Mouse (Mus musculus) macrophage (primary cell): ENCODE data around the gene Inka2. TPM values are rescaled to one million over a fixed set of nuclear protein-coding genes. Genes with fewer than 3 reads are reported as not detected.
"Not testable (repeated sequence)": the region's sequence is repeated elsewhere in the genome, so short reads cannot be mapped to it uniquely, and the experiment has no call there.

Source experiments
- H3K27ac ChIP-seq: fragments of 350-480 bp; formaldehyde crosslinking; 2 replicates; pipeline ENCODE4 v1.9.0; 2021
- H3K36me3 ChIP-seq: fragments of 350-480 bp; formaldehyde crosslinking; 2 replicates; pipeline ENCODE4 v1.9.0; 2021; ENCODE audit errors: inconsistent target
- H3K4me3 ChIP-seq: fragments of 350-480 bp; formaldehyde crosslinking; 2 replicates; pipeline ENCODE4 v1.9.0; 2021; ENCODE audit errors: inconsistent target
- H3K79me2 ChIP-seq: fragments of 350-480 bp; formaldehyde crosslinking; 2 replicates; pipeline ENCODE4 v1.9.0; 2021; ENCODE audit errors: inconsistent target
- WGBS: methylation state at CpG from one replicate; pipeline ENCODE4 v1.1.7; 2026; ENCODE audit warnings: inconsistent platforms; ENCODE audit not compliant: missing documents; 5-methylcytosine and 5-hydroxymethylcytosine counted together
- polyA plus RNA-seq: library from polyadenylated mRNA; stranded (reverse); fragments of 250-400 nt; gene quantifications from 3 replicates; pipeline ENCODE4 v1.2.4, GENCODE M21; 2018; ENCODE audit warnings: inconsistent platforms

Inka2 gene
- polyA plus RNA-seq, 1 experiment from 2014 or later: 2.3 TPM

DNA sequence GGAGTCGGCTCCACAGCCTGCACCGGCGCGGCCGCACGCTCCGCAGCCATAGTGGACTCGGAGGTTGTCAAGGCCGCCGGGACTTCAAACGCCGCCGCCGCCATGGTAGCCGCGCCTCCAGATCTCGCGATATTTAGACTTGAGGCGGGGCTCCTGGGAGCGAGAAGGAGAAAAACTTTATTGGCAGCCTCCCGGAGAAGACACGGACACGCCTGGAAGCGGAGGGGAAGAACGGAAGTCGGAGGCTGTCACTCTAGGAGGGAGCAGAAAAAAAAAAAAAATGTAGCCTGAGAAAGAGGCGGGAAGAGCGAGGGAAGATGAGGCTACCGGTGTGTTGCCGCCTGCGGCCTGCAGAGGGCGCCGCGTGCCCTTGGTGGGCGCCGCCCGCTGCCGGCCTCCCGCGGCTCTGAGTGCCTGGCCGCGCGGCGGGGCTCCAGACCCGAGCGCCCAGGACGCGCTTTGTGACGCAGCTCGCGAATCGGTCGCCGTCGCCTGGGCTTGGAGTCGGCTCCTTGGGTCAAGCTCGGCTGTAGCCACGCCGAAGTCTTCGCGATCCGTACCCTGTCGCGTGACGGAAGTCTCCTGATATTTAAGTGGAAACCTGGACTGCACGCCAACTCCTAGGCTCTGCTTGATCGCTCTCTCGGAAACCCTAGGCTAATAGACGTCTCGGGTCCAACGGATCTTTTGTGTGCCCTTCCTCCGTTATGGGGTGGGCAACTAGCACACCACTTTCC lies 16.9 kb upstream of the Inka2 start, which contains the start of gene Ddx20:
TSS of gene Ddx20 (minus strand) at position 251 of the 737 bp plus-strand sequence.
- peaks cover 19% of the 10 kb centered on the region for H3K79me2 ChIP-seq
- H3K27ac ChIP-seq: peak within 1 kb of the TSS; percentile 69
- H3K4me3 ChIP-seq: peak within 1 kb of the TSS; percentile 59
- 1% methylated on average over 72 of the region's 72 CpGs for WGBS
- 0 out of 2 replicates have a peak, but pooled peaks cover 2% of the 10 kb centered on the region for H3K36me3 ChIP-seq

- no peak overlapping the region for H3K4me3 ChIP-seq
- WGBS: 0% methylated on average over 2 of the region's 2 CpGs
- peaks cover 19% of the 10 kb centered on the region for H3K79me2 ChIP-seq
- peak overlapping the region; percentile 69 for H3K27ac ChIP-seq
- H3K36me3 ChIP-seq: no peaks in the 10 kb centered on the region
These were observed 15.9 kb upstream of the Inka2 start for GRCm38 (mm10) chr3:105688536-105688935.

DNA sequence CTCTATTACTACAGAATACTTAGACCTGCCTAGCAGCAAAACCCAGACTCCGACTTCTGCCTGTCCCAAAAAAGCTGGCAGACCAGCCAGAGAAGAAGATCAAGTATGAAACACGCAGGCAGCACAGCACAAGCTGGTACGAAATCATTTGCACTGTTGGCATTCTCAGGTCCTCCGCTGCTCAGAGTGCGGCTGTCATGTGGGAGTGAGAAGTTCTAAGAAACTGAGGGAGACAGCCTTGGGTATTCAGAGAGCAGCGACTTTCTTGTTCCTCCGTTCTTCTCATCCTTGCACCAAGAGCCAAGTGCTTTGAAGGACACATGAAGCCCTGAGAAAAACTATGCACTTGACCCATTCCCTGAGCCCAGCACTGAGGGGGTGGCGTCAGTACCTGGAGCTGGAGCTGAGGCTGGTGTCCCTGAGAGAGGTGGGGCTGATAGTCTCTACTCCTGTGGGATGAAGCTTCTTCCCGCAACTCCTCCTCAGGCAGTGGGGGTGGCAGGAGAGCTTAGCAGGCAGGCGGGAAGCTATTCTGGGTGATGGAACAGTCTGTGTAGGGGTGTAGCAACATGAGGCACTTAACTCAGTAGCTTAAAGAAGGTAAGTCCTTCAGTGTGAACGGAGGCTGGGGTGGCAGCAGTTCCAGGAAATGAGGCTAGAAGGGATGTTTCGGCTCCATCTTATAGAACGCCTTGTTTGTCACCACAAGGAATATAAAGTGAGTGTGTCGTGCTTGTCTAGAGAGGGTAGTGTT lies 10.9 kb upstream of the Inka2 start:
- 90% methylated on average over 14 of the region's 14 CpGs for WGBS
- H3K36me3 ChIP-seq: no peaks in the 10 kb centered on the region
- no peaks in the 10 kb centered on the region for H3K79me2 ChIP-seq
- no peak overlapping the region for H3K4me3 ChIP-seq
- no peak overlapping the region for H3K27ac ChIP-seq

DNA sequence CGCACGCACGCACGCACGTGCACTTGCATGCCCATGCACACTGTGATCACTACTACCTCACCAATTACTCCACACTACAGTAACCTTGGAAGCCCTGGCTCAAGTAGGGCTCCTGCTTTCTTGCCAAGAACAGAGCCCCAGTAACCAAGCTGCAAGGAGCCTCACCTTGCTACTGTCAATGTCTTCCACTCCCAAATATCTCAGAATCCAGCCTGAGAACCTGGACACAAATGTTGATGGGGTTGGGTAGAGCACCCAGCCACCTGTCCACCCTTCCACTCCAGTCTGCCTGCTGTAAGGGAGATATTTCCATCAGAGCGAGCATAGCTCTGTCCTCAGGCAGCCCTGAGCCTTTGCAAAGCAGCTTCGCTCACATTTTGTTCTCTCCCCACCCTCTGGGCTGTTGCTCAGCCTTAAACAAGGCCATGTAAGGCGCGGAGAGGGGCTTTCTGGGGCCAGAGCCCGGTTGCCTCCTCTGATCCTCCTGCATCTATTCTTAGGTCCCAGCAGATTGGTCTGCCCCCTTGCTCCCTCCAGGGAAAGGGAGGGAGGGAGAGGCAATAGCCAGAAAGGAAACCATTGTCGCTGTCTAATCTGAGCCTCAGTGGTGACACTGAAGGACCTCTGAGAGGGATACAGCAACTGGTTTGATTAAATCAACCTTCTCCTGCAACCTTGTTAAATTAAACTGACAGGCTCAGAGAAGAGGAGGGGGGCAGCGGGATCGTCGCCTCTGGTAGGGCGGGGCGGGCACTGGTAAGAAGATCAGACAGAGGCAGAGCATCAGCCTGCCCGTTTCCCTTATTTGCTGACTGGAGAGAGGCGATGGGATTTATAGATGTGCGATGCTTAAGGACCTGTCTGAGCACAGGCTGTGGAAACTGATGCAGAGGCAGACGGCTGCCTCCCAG lies 8.7 kb upstream of the Inka2 start:
- Histone ChIP-seq H3K79me2 (no peaks in the 10 kb centered on the region), H3K4me3 (no peak overlapping the region), H3K36me3 (no peaks in the 10 kb centered on the region), H3K27ac (no peak overlapping the region)
- 79% methylated on average over 20 of the region's 20 CpGs for WGBS

DNA sequence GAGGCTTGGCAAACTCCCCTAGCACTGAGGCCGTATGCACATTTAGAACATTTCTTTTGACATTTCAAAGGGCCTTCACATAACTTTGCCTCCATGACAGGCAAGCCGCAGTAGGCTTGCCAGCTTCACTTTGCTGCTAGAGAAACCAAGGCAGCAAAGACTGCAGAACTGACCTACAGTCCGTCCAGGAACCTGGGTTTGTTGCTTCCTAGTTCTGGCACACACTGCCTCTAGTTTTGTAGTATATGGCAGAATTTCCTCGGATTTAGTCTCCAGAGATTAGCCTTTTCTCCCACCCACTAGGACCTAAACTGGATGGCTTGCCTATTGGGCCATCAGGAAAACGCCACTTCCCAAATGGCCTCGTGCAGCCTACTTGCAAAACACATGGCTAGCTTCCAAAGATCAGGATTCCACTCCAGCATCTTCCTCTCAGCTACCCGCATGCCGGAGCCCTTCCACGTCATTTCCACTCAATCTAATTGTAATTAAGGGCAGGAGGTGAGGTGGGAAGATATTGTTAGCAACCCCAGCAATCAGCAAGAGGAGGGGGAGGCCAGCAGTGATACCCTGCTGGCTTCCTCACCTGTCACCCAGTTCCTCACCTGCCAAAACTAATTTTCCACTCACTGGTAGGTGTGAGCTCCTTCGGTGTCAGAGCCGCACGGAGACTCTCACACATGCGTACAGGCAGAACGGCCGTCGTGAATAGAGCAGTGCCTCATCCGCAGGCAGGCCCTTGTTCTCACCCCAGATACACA lies 7.8 kb upstream of the Inka2 start:
- Histone ChIP-seq H3K27ac (no peak overlapping the region), H3K36me3 (no peaks in the 10 kb centered on the region), H3K4me3 (no peak overlapping the region), H3K79me2 (no peaks in the 10 kb centered on the region)
- 91% methylated on average over 16 of the region's 17 CpGs for WGBS

GRCm38 (mm10) chr3:105697148-105697441 lies 7.3 kb upstream of the Inka2 start:
- Histone ChIP-seq H3K36me3 (no peaks in the 10 kb centered on the region), H3K79me2 (no peaks in the 10 kb centered on the region), H3K27ac (no peak overlapping the region), H3K4me3 (no peak overlapping the region)
- 74% methylated on average over 5 of the region's 5 CpGs for whole genome bisulfite sequencing

- WGBS: 95% methylated on average over 1 of the region's 1 CpGs
- Histone ChIP-seq H3K79me2 (no peaks in the 10 kb centered on the region), H3K4me3 (no peak overlapping the region), H3K36me3 (no peaks in the 10 kb centered on the region), H3K27ac (no peak overlapping the region)
These were observed 6.1 kb upstream of the Inka2 start for GRCm38 (mm10) chr3:105698311-105698710.

DNA sequence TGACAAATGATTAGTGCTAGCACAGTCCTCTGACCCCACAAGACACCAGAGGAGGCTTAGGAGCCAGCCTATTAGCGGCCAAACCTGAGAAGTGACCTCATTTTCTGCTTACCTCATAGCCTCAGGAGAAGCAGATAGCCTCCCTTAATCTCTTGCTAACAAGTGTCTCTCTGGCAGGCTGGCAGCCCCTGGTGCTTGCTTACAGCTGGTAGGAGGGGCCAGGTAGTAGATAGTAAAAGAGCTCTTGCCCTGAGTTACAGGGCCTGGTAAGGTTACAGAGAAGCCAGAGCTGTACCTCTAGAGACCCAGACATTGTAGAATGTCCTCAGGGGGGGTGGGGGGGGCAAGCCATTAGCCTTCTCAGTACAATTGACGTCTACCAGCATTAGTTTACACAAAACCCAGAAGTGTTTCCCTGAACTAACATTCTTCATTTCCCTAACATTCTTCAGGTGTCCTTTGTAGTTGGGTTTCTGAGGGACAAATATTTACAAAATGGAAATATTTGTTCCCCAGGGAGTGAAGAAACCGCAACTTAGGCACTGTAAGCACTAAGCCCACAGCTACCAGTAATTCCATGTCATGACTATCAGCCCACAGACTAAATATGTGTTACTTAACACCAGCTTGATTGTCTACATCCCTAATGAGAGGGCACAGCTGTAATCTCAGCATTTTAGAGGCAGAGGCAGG lies 5.0 kb upstream of the Inka2 start:
- Histone ChIP-seq H3K79me2 (no peaks in the 10 kb centered on the region), H3K36me3 (no peaks in the 10 kb centered on the region), H3K27ac (no peak overlapping the region), H3K4me3 (no peak overlapping the region)
- 97% methylated on average over 3 of the region's 3 CpGs for WGBS

GRCm38 (mm10) chr3:105700786-105701185 lies 3.6 kb upstream of the Inka2 start:
- H3K27ac ChIP-seq, H3K79me2 ChIP-seq, H3K4me3 ChIP-seq, H3K36me3 ChIP-seq: not testable (repeated sequence)
- WGBS: 89% methylated on average over 1 of the region's 1 CpGs

GRCm38 (mm10) chr3:105701399-105701798 lies 3.0 kb upstream of the Inka2 start:
- Histone ChIP-seq H3K4me3 (no peak overlapping the region), H3K27ac (no peak overlapping the region), H3K36me3 (no peaks in the 10 kb centered on the region), H3K79me2 (no peaks in the 10 kb centered on the region)
- WGBS: 66% methylated on average over 5 of the region's 5 CpGs

DNA sequence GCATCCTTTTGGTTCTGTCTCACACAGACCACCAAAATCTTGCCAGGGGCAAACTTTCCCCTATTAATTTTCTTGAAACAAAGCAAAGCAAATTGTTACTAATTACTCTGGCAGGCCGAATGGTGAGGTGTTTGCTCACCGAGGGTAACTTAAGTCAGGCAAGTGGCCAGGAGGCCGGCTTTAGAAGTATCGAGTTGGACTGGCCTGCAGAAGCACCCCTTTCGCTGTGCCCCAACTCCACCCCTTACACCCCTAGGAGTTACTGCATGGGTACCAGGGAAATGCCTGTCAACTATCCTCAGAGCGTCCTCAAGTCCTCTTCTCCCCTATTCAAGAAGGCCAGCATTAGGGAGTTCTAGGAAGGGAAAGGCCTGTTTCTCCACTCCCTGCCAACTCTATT lies 828 bp upstream of the Inka2 start:
- WGBS: 97% methylated on average over 6 of the region's 6 CpGs
- H3K27ac ChIP-seq: no peak overlapping the region
- no peaks in the 10 kb centered on the region for H3K36me3 ChIP-seq
- H3K79me2 ChIP-seq: no peaks in the 10 kb centered on the region
- H3K4me3 ChIP-seq: no peak overlapping the region

- Histone ChIP-seq H3K36me3 (no peaks in the 10 kb centered on the region), H3K4me3 (peak overlapping the region; percentile 57), H3K79me2 (no peaks in the 10 kb centered on the region), H3K27ac (peak overlapping the region; percentile 7; the same call in 1 of the 2 replicates)
- 2% methylated on average over 26 of the region's 28 CpGs for WGBS
These were observed 706 bp downstream of the Inka2 start for GRCm38 (mm10) chr3:105705061-105705549.

- no peaks in the 10 kb centered on the region for H3K36me3 ChIP-seq
- no peak overlapping the region for H3K27ac ChIP-seq
- no peaks in the 10 kb centered on the region for H3K79me2 ChIP-seq
- WGBS: 70% methylated on average over 3 of the region's 3 CpGs
- H3K4me3 ChIP-seq: peak overlapping the region; percentile 57
These were observed 1.2 kb downstream of the Inka2 start for GRCm38 (mm10) chr3:105705561-105705960.
